Mouse (Mus musculus) heart, embryonic 16.5 days (tissue): Measurements from ENCODE around the gene Pkd1l3. TPM values are rescaled to one million over a fixed set of nuclear protein-coding genes. Genes with fewer than 3 reads are reported as not detected.

Experiments used
- ATAC-seq: fragments of 200-750 bp; cut with Nextera tagmentation; replicated peaks from 2 replicates; pipeline ENCODE4 v1.8.0; 2017; ENCODE audit warnings: moderate number of reproducible peaks; ENCODE audit not compliant: insufficient read depth, low FRiP score; ENCODE audit errors: extremely low read depth
- H3K27ac ChIP-seq: fragments of 300-500 bp; sonication (generic); 2 replicates; pipeline ENCODE4 v1.5.1; 2014; ENCODE audit warnings: mild to moderate bottlenecking, low read length, control low read depth, moderate library complexity
- H3K27me3 ChIP-seq: fragments of 300-500 bp; sonication (generic); 2 replicates; pipeline ENCODE4 v1.6.1; 2014; ENCODE audit warnings: low read length, mixed read lengths; ENCODE audit not compliant: control insufficient read depth, insufficient read depth
- H3K36me3 ChIP-seq: fragments of 300-500 bp; sonication (generic); 2 replicates; pipeline ENCODE4 v1.6.1; 2014; ENCODE audit not compliant: control insufficient read depth, insufficient read depth
- H3K4me1 ChIP-seq: fragments of 300-500 bp; sonication (generic); 2 replicates; pipeline ENCODE4 v1.6.1; 2014; ENCODE audit warnings: low read length, mixed read lengths; ENCODE audit not compliant: control insufficient read depth, insufficient read depth
- H3K4me2 ChIP-seq: fragments of 300-500 bp; sonication (generic); 2 replicates; pipeline ENCODE4 v1.6.1; 2014; ENCODE audit warnings: low read depth, mild to moderate bottlenecking, control low read depth, low read length
- H3K4me3 ChIP-seq: fragments of 300-500 bp; sonication (generic); 2 replicates; pipeline ENCODE4 v1.5.1; 2014; ENCODE audit warnings: mild to moderate bottlenecking, control low read depth, low read length
- H3K9ac ChIP-seq: fragments of 300-500 bp; sonication (generic); 2 replicates; pipeline ENCODE4 v1.6.1; 2014; ENCODE audit warnings: low read length, control low read depth
- H3K9me3 ChIP-seq: fragments of 300-500 bp; sonication (generic); replicated peaks from 2 replicates; pipeline ENCODE4 v1.6.1; 2016; ENCODE audit warnings: low read length; ENCODE audit not compliant: control insufficient read depth
- WGBS: fragments of 180-500 bp; shearing (Covaris S2); extraction: QIAGEN DNeasy Blood & Tissue Kit; methylation state at CpG from one replicate; pipeline ENCODE4 v1.1.7; 2014; 5-methylcytosine and 5-hydroxymethylcytosine counted together
- polyA plus RNA-seq: library from polyadenylated mRNA; unstranded; fragments of >200 nt; fragmentation: Nextera tagmentation; extraction: Ambion mirVana; gene quantifications from 2 replicates; pipeline ENCODE4 v1.2.1, GENCODE M21; 2015

Pkd1l3 gene
- polyA plus RNA-seq, 1 experiment from 2014 or later: 0.09 TPM

DNA sequence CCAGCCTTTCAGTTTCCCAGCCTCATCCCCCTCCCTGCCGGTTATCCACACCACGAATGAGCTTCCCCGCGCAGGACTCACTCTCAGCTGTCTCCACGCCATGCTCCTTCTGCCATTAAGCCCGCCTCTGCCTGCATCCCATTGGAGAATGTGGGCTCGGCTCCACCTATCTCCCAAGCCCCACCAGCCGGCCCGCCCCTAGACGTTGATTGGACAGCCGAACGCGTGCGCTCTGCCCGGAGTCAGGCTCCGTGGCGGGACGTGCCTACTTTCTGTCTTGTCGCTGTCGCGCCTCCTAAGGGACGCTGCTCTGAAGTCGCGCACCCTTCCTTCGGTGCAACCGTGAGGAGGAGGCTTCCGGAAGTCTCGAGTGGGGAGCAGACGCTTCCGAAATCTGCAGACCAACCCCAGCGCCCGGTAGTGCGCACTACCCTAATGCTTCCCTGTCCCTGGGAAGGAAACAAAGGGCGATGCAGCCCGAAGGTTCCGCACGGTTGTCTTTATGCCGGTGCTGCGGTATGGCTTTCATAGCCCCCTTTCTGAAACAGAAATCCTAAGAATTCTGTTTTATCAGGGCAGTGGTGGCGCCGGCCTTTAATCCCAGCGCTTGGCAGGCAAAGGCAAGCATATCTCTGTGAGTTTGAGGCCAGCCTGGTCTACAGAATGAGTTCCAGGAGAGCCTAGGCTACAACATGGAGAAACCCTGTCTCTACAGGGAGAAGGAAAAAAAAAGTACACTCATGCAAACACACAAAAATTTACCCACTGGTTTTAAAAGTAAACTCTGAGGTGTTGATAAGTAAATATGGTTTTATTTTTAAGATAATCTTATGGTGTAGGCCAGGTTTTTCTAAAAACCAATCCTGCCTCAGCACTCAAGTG lies 5.8 kb upstream of the Pkd1l3 start, which contains the start of gene Dhodh:
Gene Dhodh, minus strand, starts transcription at position 403 of the 882 bp plus-strand sequence.
- H3K27me3 ChIP-seq: no peaks in the 10 kb centered on the region
- peak within 1 kb of the TSS; percentile 84 for H3K9ac ChIP-seq
- under 1% methylated on average over 42 of the region's 42 CpGs for WGBS
- peaks cover 9% of the 10 kb centered on the region for H3K36me3 ChIP-seq
- H3K4me1 ChIP-seq: peaks cover 11% of the 10 kb centered on the region
- H3K4me2 ChIP-seq: peak within 1 kb of the TSS; percentile 97
- H3K4me3 ChIP-seq: peak within 1 kb of the TSS; percentile 86
- ATAC-seq: peak; percentile 100
- no peaks in the 10 kb centered on the region for H3K9me3 ChIP-seq
- H3K27ac ChIP-seq: peak within 1 kb of the TSS; percentile 98

DNA sequence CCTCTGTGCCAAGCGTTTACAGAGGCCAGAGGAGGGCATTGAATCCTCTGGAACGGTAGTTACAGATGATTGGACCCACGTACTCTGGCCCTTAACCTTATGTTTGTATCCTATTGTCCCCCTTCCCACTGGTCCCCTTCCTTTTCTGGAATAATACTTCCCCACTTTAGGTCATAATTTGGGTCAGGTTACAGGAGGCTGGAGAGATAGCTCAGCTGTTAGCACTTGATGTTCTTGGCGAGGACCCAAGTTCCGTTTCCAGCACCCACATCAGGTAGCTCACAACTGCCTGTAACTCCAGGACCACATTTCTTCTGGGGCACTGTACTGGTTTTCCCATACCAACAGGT lies 5.2 kb upstream of the Pkd1l3 start:
- Histone ChIP-seq H3K4me3 (peak overlapping the region; percentile 86), H3K4me1 (peaks cover 11% of the 10 kb centered on the region), H3K36me3 (0 out of 2 replicates have a peak, but pooled peaks cover 4% of the 10 kb centered on the region), H3K27me3 (no peaks in the 10 kb centered on the region), H3K9me3 (no peaks in the 10 kb centered on the region), H3K4me2 (peak overlapping the region; percentile 97), H3K27ac (peak overlapping the region; percentile 98), H3K9ac (peak overlapping the region; percentile 84)
- ATAC-seq: no peak
- WGBS: 10% methylated on average over 5 of the region's 5 CpGs

DNA sequence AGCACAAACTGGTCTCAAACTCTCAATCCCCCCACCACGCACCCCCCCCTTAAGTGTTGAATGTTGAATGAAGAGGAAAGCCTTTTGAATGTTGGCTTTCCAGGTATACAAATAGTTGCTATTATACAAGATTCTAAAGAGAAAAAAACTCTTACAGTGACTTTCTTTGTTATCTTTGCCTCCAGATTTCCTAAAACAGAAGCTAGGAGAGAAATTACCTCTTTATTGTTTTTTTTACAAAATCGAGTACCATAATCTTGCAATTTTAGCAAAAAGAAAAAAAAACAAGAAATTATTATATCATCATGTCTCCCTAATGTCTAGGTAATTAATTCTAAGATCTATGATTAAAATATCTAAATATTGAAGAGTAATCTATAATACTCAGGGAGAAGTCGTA lies 1.3 kb downstream of the Pkd1l3 start:
- no peak for ATAC-seq
- no peaks in the 10 kb centered on the region for H3K36me3 ChIP-seq
- H3K27ac ChIP-seq: no peak overlapping the region
- no peaks in the 10 kb centered on the region for H3K4me1 ChIP-seq
- H3K4me3 ChIP-seq: no peak overlapping the region
- H3K9me3 ChIP-seq: 0 out of 2 replicates have a peak, but pooled peaks cover 4% of the 10 kb centered on the region
- WGBS: 68% methylated on average over 3 of the region's 3 CpGs
- no peaks in the 10 kb centered on the region for H3K27me3 ChIP-seq
- H3K9ac ChIP-seq: no peak overlapping the region
- H3K4me2 ChIP-seq: no peak overlapping the region

DNA sequence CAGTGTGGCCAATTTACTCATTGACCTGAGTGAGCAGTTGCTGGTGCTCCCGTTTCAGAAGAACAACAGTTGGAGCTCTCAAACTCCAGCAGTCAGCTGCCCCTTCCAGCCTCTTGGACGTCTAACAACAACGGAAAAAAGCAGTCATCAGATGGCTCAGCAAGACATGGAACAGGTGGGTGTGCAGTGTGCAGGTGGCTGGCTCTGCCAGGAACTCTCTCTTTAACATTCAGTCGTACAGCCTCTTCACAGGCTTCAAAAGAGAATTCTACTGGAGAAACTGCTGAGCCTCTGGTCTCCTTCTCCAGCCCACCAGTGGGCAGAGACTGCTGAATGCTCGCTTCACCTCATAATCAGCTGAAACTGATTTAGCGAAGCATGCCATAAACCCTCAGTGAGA lies 14.3 kb downstream of the Pkd1l3 start:
- Histone ChIP-seq H3K27me3 (no peaks in the 10 kb centered on the region), H3K4me1 (no peaks in the 10 kb centered on the region), H3K9me3 (no peaks in the 10 kb centered on the region; the same call in 1 of the 2 replicates), H3K9ac (no peak overlapping the region), H3K4me2 (no peak overlapping the region), H3K36me3 (no peaks in the 10 kb centered on the region), H3K27ac (no peak overlapping the region), H3K4me3 (no peak overlapping the region)
- WGBS: 59% methylated on average over 6 of the region's 6 CpGs
- no peak for ATAC-seq

DNA sequence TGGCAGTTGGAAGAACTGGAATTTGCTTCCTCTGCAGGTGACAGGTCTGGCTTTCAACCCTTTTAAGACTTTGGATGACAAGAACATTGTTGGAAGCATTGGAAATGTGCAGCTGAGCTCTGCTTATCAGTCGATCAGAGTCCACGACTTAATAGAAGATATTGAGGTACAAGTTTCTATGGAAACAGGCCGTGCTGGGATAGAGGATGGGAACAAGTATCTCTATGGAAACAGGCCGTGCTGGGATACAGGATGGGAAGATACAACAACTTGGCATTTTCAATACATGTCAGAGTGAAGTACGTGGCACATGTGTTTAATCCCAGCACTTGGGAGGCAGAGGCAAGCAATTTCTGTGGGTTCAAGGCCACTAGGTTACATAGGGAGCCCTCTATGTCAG lies 18.2 kb downstream of the Pkd1l3 start:
- no peak for ATAC-seq
- H3K27me3 ChIP-seq: no peaks in the 10 kb centered on the region
- no peaks in the 10 kb centered on the region for H3K36me3 ChIP-seq
- H3K9me3 ChIP-seq: no peaks in the 10 kb centered on the region
- H3K27ac ChIP-seq: no peak overlapping the region
- H3K4me1 ChIP-seq: no peaks in the 10 kb centered on the region
- no peak overlapping the region for H3K4me2 ChIP-seq
- no peak overlapping the region for H3K4me3 ChIP-seq
- H3K9ac ChIP-seq: no peak overlapping the region
- WGBS: 77% methylated on average over 5 of the region's 5 CpGs

DNA sequence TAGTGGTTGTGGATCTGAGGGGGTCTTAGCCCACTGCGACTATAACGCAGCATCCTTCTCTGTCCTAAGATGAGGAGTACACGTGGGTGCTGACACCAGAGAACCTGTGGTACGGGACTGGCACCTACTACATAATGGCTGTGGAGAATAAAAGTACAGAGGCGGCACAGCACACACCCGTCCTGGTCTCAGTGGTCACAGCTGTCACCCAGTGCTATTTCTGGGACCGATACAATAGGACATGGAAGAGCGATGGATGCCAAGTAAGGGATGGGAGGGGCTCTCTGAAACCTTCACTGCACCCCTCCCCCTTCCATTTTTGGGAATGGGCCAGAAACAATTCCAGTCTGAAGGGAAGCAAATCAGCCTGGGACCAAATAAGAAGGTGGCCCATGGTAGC lies 20.8 kb downstream of the Pkd1l3 start:
- Histone ChIP-seq H3K9ac (no peak overlapping the region), H3K4me1 (no peaks in the 10 kb centered on the region), H3K27ac (no peak overlapping the region), H3K4me3 (no peak overlapping the region), H3K4me2 (no peak overlapping the region), H3K9me3 (no peaks in the 10 kb centered on the region), H3K36me3 (no peaks in the 10 kb centered on the region), H3K27me3 (no peaks in the 10 kb centered on the region)
- 85% methylated on average over 8 of the region's 8 CpGs for WGBS
- ATAC-seq: no peak

DNA sequence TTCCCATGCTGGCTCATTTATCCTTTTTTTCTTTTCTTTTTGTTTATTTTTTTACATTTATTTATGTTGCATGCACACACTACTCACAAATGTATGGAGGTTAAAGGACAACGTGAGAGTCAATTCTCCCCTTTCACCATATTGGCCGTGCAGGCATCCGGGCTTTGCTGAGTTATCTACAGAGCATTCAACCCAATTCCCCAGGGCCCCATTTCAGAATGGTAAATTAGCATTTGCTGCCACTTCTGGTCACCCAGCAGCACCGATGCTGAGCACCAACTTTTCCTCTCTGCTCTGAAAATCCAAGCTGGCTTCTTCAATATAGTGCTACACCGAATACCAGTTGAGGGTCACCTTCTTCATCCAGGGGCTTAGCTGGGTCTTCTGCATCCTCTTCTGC lies 24.5 kb downstream of the Pkd1l3 start:
- Histone ChIP-seq H3K4me3 (no peak overlapping the region), H3K27ac (no peak overlapping the region), H3K27me3 (no peaks in the 10 kb centered on the region; the same call in 1 of the 2 replicates), H3K4me1 (no peaks in the 10 kb centered on the region), H3K9ac (no peak overlapping the region), H3K36me3 (no peaks in the 10 kb centered on the region), H3K9me3 (no peaks in the 10 kb centered on the region), H3K4me2 (no peak overlapping the region)
- WGBS: 75% methylated on average over 5 of the region's 5 CpGs
- no peak for ATAC-seq

DNA sequence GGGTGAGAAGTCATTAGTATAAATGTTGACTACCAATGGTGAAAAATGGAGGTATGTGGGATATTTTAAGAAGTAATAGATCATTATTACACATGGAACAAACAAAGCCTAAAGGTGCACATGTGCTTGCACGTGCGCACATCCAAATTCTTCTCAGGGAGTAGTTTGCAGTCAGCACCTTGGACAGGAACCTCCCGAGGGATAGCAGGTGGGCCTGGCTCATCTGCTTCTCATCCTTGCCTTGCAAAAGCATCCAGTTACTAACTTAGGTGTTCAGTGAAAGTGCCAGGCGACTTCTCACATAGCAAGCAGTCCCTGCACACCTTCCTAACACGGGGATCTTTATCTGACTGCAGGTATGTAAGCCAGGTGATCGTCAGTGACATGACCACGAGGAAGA lies 26.1 kb downstream of the Pkd1l3 start:
- H3K4me2 ChIP-seq: no peak overlapping the region
- ATAC-seq: no peak
- no peak overlapping the region for H3K27ac ChIP-seq
- H3K4me1 ChIP-seq: no peaks in the 10 kb centered on the region
- WGBS: 56% methylated on average over 7 of the region's 7 CpGs
- H3K36me3 ChIP-seq: no peaks in the 10 kb centered on the region
- H3K9ac ChIP-seq: no peak overlapping the region
- no peaks in the 10 kb centered on the region for H3K9me3 ChIP-seq
- no peak overlapping the region for H3K4me3 ChIP-seq
- no peaks in the 10 kb centered on the region; the same call in 1 of the 2 replicates for H3K27me3 ChIP-seq

DNA sequence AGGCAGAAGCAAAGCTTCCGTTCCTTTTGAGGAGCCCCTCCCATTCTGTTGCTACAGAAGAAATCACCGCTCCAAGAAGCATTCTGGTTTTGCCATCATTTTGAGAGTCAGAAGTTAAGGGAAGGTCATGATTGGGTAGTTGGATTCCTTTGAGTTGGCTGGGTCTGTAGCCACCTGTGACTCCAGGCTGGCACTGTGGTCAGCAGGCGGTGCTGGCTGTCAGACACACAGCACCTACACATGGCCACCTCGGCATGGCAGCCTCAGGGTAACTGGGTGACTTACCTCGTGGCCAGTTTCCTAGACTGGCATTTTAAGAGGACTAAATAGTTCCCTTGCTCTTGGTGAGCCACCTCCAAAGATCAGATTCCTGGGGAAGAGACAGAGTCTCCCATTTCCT lies 26.9 kb downstream of the Pkd1l3 start:
- WGBS: 71% methylated on average over 5 of the region's 5 CpGs

More for the DNA sequence above, 26.9 kb downstream of the Pkd1l3 start:
- Histone ChIP-seq H3K9me3 (no peaks in the 10 kb centered on the region), H3K4me1 (no peaks in the 10 kb centered on the region), H3K4me2 (no peak overlapping the region), H3K36me3 (no peaks in the 10 kb centered on the region), H3K27me3 (no peaks in the 10 kb centered on the region; the same call in 1 of the 2 replicates), H3K27ac (no peak overlapping the region), H3K4me3 (no peak overlapping the region), H3K9ac (no peak overlapping the region)
- ATAC-seq: no peak
